In genomic region chr16:97778353-97779025, GRCm38 (mm10) we compare ENCODE assay signal across 8 mouse cellular contexts. TPM values are rescaled to one million over a fixed set of nuclear protein-coding genes. Genes with fewer than 3 reads are reported as not detected.
DNase-seq lines count a peak whose midpoint lies in the region; ATAC-seq and TF ChIP-seq lines count a peak whose summit lies in the region.

No protein-coding gene starts in this region.

- no peak overlapping the region for H3K4me3 ChIP-seq in hindbrain, embryonic 10.5 days
- H3K4me3 ChIP-seq in lung, postnatal 0 days (ENCODE audit: low read depth, low read length), result no peak overlapping the region

- H3K27ac ChIP-seq in hindbrain, embryonic 10.5 days, result no peak overlapping the region
- H3K27ac ChIP-seq in lung, postnatal 0 days (ENCODE audit: low read length), result no peak overlapping the region

- ATAC-seq in lung, postnatal 0 days, result peak; percentile 99

- H3K4me1 ChIP-seq in hindbrain, embryonic 10.5 days (replicated peaks), result no peaks in the 10 kb centered on the region; the same call in 1 of the 2 replicates
- H3K4me1 ChIP-seq in lung, postnatal 0 days (ENCODE audit: insufficient read depth, low read depth, low read length), result no peaks in the 10 kb centered on the region

- TF ChIP-seq EP300 in lung, postnatal 0 days (IDR thresholded peaks at IDR 0.05), result no peak

- no peak overlapping the region for H3K9ac ChIP-seq in lung, postnatal 0 days (replicated peaks; ENCODE audit: low read depth)

- peak; percentile 89 for TF ChIP-seq CTCF in lung, postnatal 0 days (IDR thresholded peaks at IDR 0.05)

- H3K9me3 ChIP-seq in hindbrain, embryonic 10.5 days, result no peaks in the 10 kb centered on the region
- no peaks in the 10 kb centered on the region for H3K9me3 ChIP-seq in lung, postnatal 0 days (ENCODE audit: low read length)

- H3K27me3 ChIP-seq in hindbrain, embryonic 10.5 days (ENCODE audit: insufficient read depth, poor library complexity, severe bottlenecking), result no peaks in the 10 kb centered on the region
- no peaks in the 10 kb centered on the region for H3K27me3 ChIP-seq in lung, postnatal 0 days (replicated peaks; ENCODE audit: insufficient read depth, low read length)

- peak; percentile 86 for DNase-seq in NIH3T3 (ENCODE audit: low read depth)
- DNase-seq in cerebellum, postnatal 10 days, result peak; percentile 93 to 95
- peak; percentile 29 to 88 for DNase-seq in frontal cortex, adult 2 months (ENCODE audit: extremely low spot score in 1 of 2, low spot score in 1 of 2)
- peak; percentile 77 for DNase-seq in hindbrain, embryonic 10.5 days (ENCODE audit: low spot score)
- peak; percentile 69 for DNase-seq in layer of hippocampus, adult 9-10 months (ENCODE audit: low spot score)
- peak; percentile 93 for DNase-seq in lung, postnatal 0 days (ENCODE audit: low spot score)
- DNase-seq in ovary, postnatal 36 days (ENCODE audit: low spot score), result peak; percentile 80
- DNase-seq in thymus, postnatal 14 days, result peak; percentile 72

- H3K36me3 ChIP-seq in hindbrain, embryonic 10.5 days, result no peaks in the 10 kb centered on the region
- no peaks in the 10 kb centered on the region for H3K36me3 ChIP-seq in lung, postnatal 0 days (ENCODE audit: insufficient read depth, low read length)

- H3K4me2 ChIP-seq in lung, postnatal 0 days (replicated peaks; ENCODE audit: low read depth, low read length), result peak overlapping the region; percentile 18; the same call in 1 of the 2 replicates

- WGBS in hindbrain, embryonic 10.5 days, result 31% methylated on average over 15 of the region's 15 CpGs
- 20% methylated on average over 15 of the region's 15 CpGs for WGBS in lung, postnatal 0 days

RNA-seq across cellular contexts. Expression of gene Ripk4, which starts 14.9 kb away (rescaled TPM):
- 0.71 and 0.86 TPM in 2 replicates for polyA plus RNA-seq in frontal cortex, adult 2 months (2012; rRNA removed)
- polyA plus RNA-seq in hindbrain, embryonic 10.5 days (2016; fragmentation: Nextera tagmentation; extraction: Ambion mirVana), result 2.9 TPM in 2 replicates
- polyA plus RNA-seq in lung, postnatal 0 days (2015; fragmentation: Nextera tagmentation; extraction: Ambion mirVana), result 20.2 and 22.2 TPM in 2 replicates
